Mouse (Mus musculus) heart, postnatal 0 days (tissue): ENCODE measurements at regions not wholly inside any gene's neighbourhood (a gene's known extent, or its start where the extent isn't known, plus 50 kb on each side); places are given as distances from the start of the nearest gene placed in this dataset.

Experiments used
- CTCF ChIP-seq: IDR thresholded peaks from 2 replicates; pipeline ENCODE4 v1.5.1; 2016; ENCODE audit warnings: antibody characterized with exemption, control low read depth, low read depth
- EP300 ChIP-seq: IDR thresholded peaks from 2 replicates; pipeline ENCODE4 v1.6.1; 2016; ENCODE audit warnings: antibody characterized with exemption, low read depth

- TF ChIP-seq EP300 (no peak), CTCF (no peak)
Measured at GRCm38 (mm10) chr3:149078881-149079280, 88.5 kb upstream of the Adgrl2 start.
